Mouse (Mus musculus) hindbrain, embryonic 12.5 days (tissue): ENCODE results near the gene Zbtb20. TPM values are rescaled to one million over a fixed set of nuclear protein-coding genes. Genes with fewer than 3 reads are reported as not detected.
A peak's percentile ranks its signal among the peaks of the same experiment; 100 is the strongest.

Experiments used
- ATAC-seq: fragments of 200-750 bp; cut with Nextera tagmentation; 2 replicates; pipeline ENCODE4 v1.8.0; 2017; ENCODE audit warnings: moderate TSS enrichment; ENCODE audit not compliant: low FRiP score
- H3K27ac ChIP-seq: fragments of 300-500 bp; sonication (generic); 2 replicates; pipeline ENCODE4 v1.5.1; 2016; ENCODE audit warnings: mild to moderate bottlenecking
- H3K27me3 ChIP-seq: fragments of 300-500 bp; sonication (generic); 2 replicates; pipeline ENCODE4 v1.6.1; 2016; ENCODE audit warnings: mild to moderate bottlenecking
- H3K36me3 ChIP-seq: fragments of 300-500 bp; sonication (generic); 2 replicates; pipeline ENCODE4 v1.6.1; 2016; ENCODE audit warnings: mild to moderate bottlenecking
- H3K4me1 ChIP-seq: fragments of 300-500 bp; sonication (generic); 2 replicates; pipeline ENCODE4 v1.6.1; 2016
- H3K4me2 ChIP-seq: fragments of 300-500 bp; sonication (generic); replicated peaks from 2 replicates; pipeline ENCODE4 v1.6.1; 2016; ENCODE audit warnings: mild to moderate bottlenecking
- H3K4me3 ChIP-seq: fragments of 300-500 bp; sonication (generic); 2 replicates; pipeline ENCODE4 v1.5.1; 2016; ENCODE audit warnings: mild to moderate bottlenecking
- H3K9ac ChIP-seq: fragments of 300-500 bp; sonication (generic); 2 replicates; pipeline ENCODE4 v1.6.1; 2016; ENCODE audit warnings: mild to moderate bottlenecking, moderate library complexity
- H3K9me3 ChIP-seq: fragments of 300-500 bp; sonication (generic); replicated peaks from 2 replicates; pipeline ENCODE4 v1.6.1; 2016; ENCODE audit warnings: mild to moderate bottlenecking
- WGBS: fragments of 180-500 bp; shearing (Covaris S2); methylation state at CpG from one replicate; pipeline ENCODE4 v1.1.7; 2016; 5-methylcytosine and 5-hydroxymethylcytosine counted together
- polyA plus RNA-seq: library from polyadenylated mRNA; unstranded; fragments of >200 nt; fragmentation: Nextera tagmentation; extraction: Ambion mirVana; gene quantifications from 2 replicates; pipeline ENCODE4 v1.2.1, GENCODE M21; 2016

The Zbtb20 gene
- polyA plus RNA-seq, 1 experiment from 2014 or later: 64.6 TPM

GRCm38 (mm10) chr16:43235721-43236159 is 360.1 kb downstream of the Zbtb20 start:
- Histone ChIP-seq H3K9me3 (no peaks in the 10 kb centered on the region), H3K4me1 (no peaks in the 10 kb centered on the region), H3K4me2 (no peak overlapping the region), H3K27me3 (no peaks in the 10 kb centered on the region), H3K36me3 (no peaks in the 10 kb centered on the region), H3K9ac (no peak overlapping the region), H3K27ac (no peak overlapping the region), H3K4me3 (no peak overlapping the region)
- ATAC-seq: no peak
- 66% methylated on average over 8 of the region's 8 CpGs for WGBS

GRCm38 (mm10) chr16:43237551-43237950 is 361.9 kb downstream of the Zbtb20 start:
- H3K27ac ChIP-seq: no peak overlapping the region

GRCm38 (mm10) chr16:43247026-43247425 is 371.3 kb downstream of the Zbtb20 start:
- ATAC-seq: no peak
- 73% methylated on average over 5 of the region's 5 CpGs for WGBS
- H3K4me3 ChIP-seq: no peak overlapping the region
- no peak overlapping the region for H3K9ac ChIP-seq
- no peak overlapping the region for H3K27ac ChIP-seq
- H3K4me2 ChIP-seq: no peak overlapping the region
- H3K36me3 ChIP-seq: no peaks in the 10 kb centered on the region
- no peaks in the 10 kb centered on the region for H3K4me1 ChIP-seq
- H3K9me3 ChIP-seq: no peaks in the 10 kb centered on the region
- no peaks in the 10 kb centered on the region for H3K27me3 ChIP-seq

More at GRCm38 (mm10) chr16:43237551-43237950, 361.9 kb downstream of the Zbtb20 start:
- Histone ChIP-seq H3K4me2 (no peak overlapping the region), H3K9me3 (no peaks in the 10 kb centered on the region), H3K9ac (no peak overlapping the region), H3K4me1 (no peaks in the 10 kb centered on the region), H3K4me3 (no peak overlapping the region), H3K27me3 (no peaks in the 10 kb centered on the region), H3K36me3 (no peaks in the 10 kb centered on the region)
- WGBS: 84% methylated on average over 2 of the region's 2 CpGs
- ATAC-seq: no peak

DNA sequence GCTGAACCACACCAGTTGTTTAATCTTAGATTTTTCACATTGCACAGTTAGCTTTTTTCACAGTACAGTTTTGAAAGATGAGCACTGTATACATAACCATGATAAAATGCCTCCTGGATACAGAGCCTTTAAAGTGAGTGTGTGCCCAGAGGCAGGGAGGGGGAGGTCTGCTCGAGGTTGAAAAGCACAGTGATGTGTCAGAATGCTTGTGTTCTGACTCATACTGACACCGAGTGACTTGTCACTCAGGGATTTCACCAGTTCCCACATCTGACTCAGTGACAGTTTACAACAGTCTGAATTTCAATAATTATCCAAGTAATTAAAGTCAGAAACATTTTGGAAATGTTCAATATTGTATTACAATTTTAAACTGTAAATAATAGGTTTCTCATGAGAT is 377.4 kb downstream of the Zbtb20 start:
- H3K9me3 ChIP-seq: no peaks in the 10 kb centered on the region
- H3K36me3 ChIP-seq: no peaks in the 10 kb centered on the region
- 48% methylated on average over 2 of the region's 2 CpGs for WGBS
- no peak overlapping the region for H3K27ac ChIP-seq
- no peak overlapping the region for H3K9ac ChIP-seq
- no peaks in the 10 kb centered on the region for H3K27me3 ChIP-seq
- H3K4me3 ChIP-seq: no peak overlapping the region
- no peak for ATAC-seq
- H3K4me2 ChIP-seq: no peak overlapping the region
- H3K4me1 ChIP-seq: no peaks in the 10 kb centered on the region

DNA sequence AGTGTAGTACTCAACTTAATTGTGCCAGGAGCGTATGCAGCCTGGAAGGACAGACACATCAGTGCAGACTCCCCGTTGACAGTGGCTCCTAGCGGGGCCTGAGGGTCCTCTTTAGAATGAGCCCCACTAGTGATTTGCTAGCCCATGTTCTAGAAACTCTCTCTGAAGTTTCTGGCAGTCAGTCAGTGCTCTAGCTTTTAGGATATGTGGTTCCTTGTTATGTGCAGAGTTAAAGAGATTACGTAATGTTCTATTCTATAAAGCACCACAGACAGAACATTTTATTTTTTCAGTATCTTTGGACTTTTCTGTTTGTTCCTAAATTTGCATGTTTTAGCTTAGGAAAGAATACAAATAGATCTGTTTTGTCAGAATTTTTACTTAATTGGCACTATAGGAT is 378.1 kb downstream of the Zbtb20 start:
- 90% methylated on average over 4 of the region's 4 CpGs for WGBS

GRCm38 (mm10) chr16:43256191-43256899 is 380.7 kb downstream of the Zbtb20 start:
- no peaks in the 10 kb centered on the region for H3K4me1 ChIP-seq
- no peak overlapping the region for H3K9ac ChIP-seq
- H3K27ac ChIP-seq: no peak overlapping the region
- no peaks in the 10 kb centered on the region for H3K9me3 ChIP-seq
- no peak overlapping the region for H3K4me3 ChIP-seq
- H3K27me3 ChIP-seq: no peaks in the 10 kb centered on the region
- no peak for ATAC-seq
- no peaks in the 10 kb centered on the region for H3K36me3 ChIP-seq
- H3K4me2 ChIP-seq: no peak overlapping the region
- 81% methylated on average over 3 of the region's 3 CpGs for WGBS

More for the DNA sequence above, 378.1 kb downstream of the Zbtb20 start:
- Histone ChIP-seq H3K27me3 (no peaks in the 10 kb centered on the region), H3K4me1 (no peaks in the 10 kb centered on the region), H3K9me3 (no peaks in the 10 kb centered on the region), H3K4me3 (no peak overlapping the region), H3K4me2 (no peak overlapping the region), H3K36me3 (no peaks in the 10 kb centered on the region), H3K9ac (no peak overlapping the region), H3K27ac (no peak overlapping the region)
- no peak for ATAC-seq

DNA sequence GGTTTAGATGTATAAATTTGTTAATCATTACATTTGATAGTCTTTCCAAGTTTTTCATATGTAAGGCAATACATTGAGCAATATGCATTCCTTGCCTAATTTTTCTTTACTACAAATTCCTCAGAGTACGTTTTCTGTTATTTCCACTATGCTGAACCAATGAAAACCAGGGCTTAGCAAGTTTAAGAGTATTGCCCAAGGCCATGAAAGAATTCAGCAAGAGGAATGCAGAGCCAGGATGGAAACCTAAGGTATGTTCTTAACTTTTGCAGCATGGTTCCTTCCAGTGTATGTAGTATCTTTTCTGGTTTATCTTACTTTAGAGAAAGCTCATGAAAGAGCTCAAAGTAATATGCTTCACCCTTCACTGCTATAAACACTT is 381.2 kb downstream of the Zbtb20 start:
- 81% methylated on average over 1 of the region's 1 CpGs for WGBS
- Histone ChIP-seq H3K36me3 (no peaks in the 10 kb centered on the region), H3K27ac (no peak overlapping the region), H3K27me3 (no peaks in the 10 kb centered on the region), H3K4me3 (no peak overlapping the region), H3K4me2 (no peak overlapping the region), H3K9ac (no peak overlapping the region), H3K4me1 (no peaks in the 10 kb centered on the region), H3K9me3 (no peaks in the 10 kb centered on the region)
- ATAC-seq: no peak

GRCm38 (mm10) chr16:43259466-43259865 is 383.8 kb downstream of the Zbtb20 start:
- H3K9me3 ChIP-seq: no peaks in the 10 kb centered on the region
- H3K36me3 ChIP-seq: no peaks in the 10 kb centered on the region
- no peak overlapping the region for H3K4me2 ChIP-seq
- H3K4me3 ChIP-seq: no peak overlapping the region
- H3K9ac ChIP-seq: no peak overlapping the region
- no peak overlapping the region for H3K27ac ChIP-seq
- H3K4me1 ChIP-seq: no peaks in the 10 kb centered on the region
- no peak for ATAC-seq
- no peaks in the 10 kb centered on the region for H3K27me3 ChIP-seq
- 77% methylated on average over 1 of the region's 1 CpGs for WGBS

- H3K27me3 ChIP-seq: no peaks in the 10 kb centered on the region
- H3K9me3 ChIP-seq: no peaks in the 10 kb centered on the region
- no peak overlapping the region for H3K9ac ChIP-seq
- H3K4me1 ChIP-seq: no peaks in the 10 kb centered on the region
- H3K27ac ChIP-seq: no peak overlapping the region
- no peak for ATAC-seq
- no peak overlapping the region for H3K4me3 ChIP-seq
- 82% methylated on average over 2 of the region's 2 CpGs for WGBS
- no peak overlapping the region for H3K4me2 ChIP-seq
- no peaks in the 10 kb centered on the region for H3K36me3 ChIP-seq
Observed at GRCm38 (mm10) chr16:43260862-43261261, 385.2 kb downstream of the Zbtb20 start.

- Histone ChIP-seq H3K4me2 (no peak overlapping the region), H3K4me3 (no peak overlapping the region), H3K27me3 (no peaks in the 10 kb centered on the region), H3K4me1 (peaks cover 3% of the 10 kb centered on the region; the same call in 1 of the 2 replicates), H3K9ac (no peak overlapping the region), H3K27ac (no peak overlapping the region), H3K36me3 (no peaks in the 10 kb centered on the region), H3K9me3 (no peaks in the 10 kb centered on the region)
- 47% methylated on average over 2 of the region's 2 CpGs for WGBS
- ATAC-seq: no peak
Observed at GRCm38 (mm10) chr16:43274057-43274595, 398.4 kb downstream of the Zbtb20 start.

- peak; percentile 74 for ATAC-seq
- Histone ChIP-seq H3K27ac (peak overlapping the region; percentile 55; the same call in 1 of the 2 replicates), H3K9ac (no peak overlapping the region), H3K4me2 (no peak overlapping the region), H3K9me3 (no peaks in the 10 kb centered on the region), H3K4me3 (no peak overlapping the region), H3K36me3 (no peaks in the 10 kb centered on the region), H3K27me3 (no peaks in the 10 kb centered on the region), H3K4me1 (peaks cover 3% of the 10 kb centered on the region; the same call in 1 of the 2 replicates)
- 70% methylated on average over 4 of the region's 4 CpGs for WGBS
Observed at GRCm38 (mm10) chr16:43276764-43277163, 401.1 kb downstream of the Zbtb20 start.

GRCm38 (mm10) chr16:43286319-43286718 is 410.6 kb downstream of the Zbtb20 start:
- no peaks in the 10 kb centered on the region for H3K27me3 ChIP-seq
- no peak overlapping the region for H3K4me3 ChIP-seq
- 23% methylated on average over 1 of the region's 1 CpGs for WGBS
- no peaks in the 10 kb centered on the region for H3K36me3 ChIP-seq
- H3K4me1 ChIP-seq: peaks cover 12% of the 10 kb centered on the region
- no peak overlapping the region for H3K9ac ChIP-seq
- H3K4me2 ChIP-seq: no peak overlapping the region
- no peaks in the 10 kb centered on the region for H3K9me3 ChIP-seq
- H3K27ac ChIP-seq: peak overlapping the region; percentile 67; the same call in 1 of the 2 replicates
- ATAC-seq: peak; percentile 91
